Mouse (Mus musculus): ENCODE measurements around the gene Trpc5.

Trpc5 gene

GRCm38 (mm10) chrX:144335332-144336015 lies 352.5 kb downstream of the Trpc5 start:
- CTCF ChIA-PET = no interaction called here

Data from spleen, embryonic (tissue).